Mouse (Mus musculus): ENCODE data around the gene Slc15a3. TPM values are rescaled to one million over a fixed set of nuclear protein-coding genes. Genes with fewer than 3 reads are reported as not detected.

Gene Slc15a3
- total and polyA plus RNA-seq, 2 experiments from 2014 or later = 0.59 to 2.7 TPM

DNA sequence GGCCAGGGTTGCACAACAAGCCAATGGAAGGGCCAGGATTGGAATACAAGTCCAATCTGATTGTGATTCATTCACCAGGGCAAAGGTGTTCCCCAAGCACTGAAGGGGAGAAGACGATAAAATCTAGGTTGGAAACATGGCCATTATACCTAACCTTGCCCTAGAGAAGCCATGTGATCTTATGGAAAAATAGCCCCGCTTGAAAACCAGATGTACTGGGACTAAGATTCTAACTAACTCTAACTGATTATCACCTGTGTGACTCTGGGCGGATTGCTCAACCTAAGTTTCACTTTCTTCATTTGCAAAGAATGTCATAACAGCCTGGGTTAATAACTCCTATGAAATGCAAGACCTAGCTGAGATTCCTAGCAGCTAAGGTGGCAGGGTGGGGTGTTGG, 15.9 kb downstream of the Slc15a3 start:
- Histone ChIP-seq H3K9ac (replicated peaks; ENCODE audit: low read depth, low read length) (no peak overlapping the region), H3K27ac (ENCODE audit: low read depth) (no peak overlapping the region), H3K27me3 (ENCODE audit: control insufficient read depth, insufficient read depth, low read length) (no peaks in the 10 kb centered on the region), H3K4me1 (ENCODE audit: control insufficient read depth, insufficient read depth) (no peaks in the 10 kb centered on the region), H3K4me3 (ENCODE audit: low read depth, low read length) (no peak overlapping the region), H3K36me3 (replicated peaks; ENCODE audit: control insufficient read depth, insufficient read depth, low read length) (peaks cover 40% of the 10 kb centered on the region), H3K9me3 (replicated peaks; ENCODE audit: control insufficient read depth, low read length) (no peaks in the 10 kb centered on the region), H3K4me2 (ENCODE audit: low read depth, low read length) (no peak overlapping the region)
- DNase-seq (ENCODE audit: low spot score) (no peak), ATAC-seq (ENCODE audit: insufficient read depth, low read depth) (no peak)
- TF ChIP-seq EP300 (IDR thresholded peaks at IDR 0.05; ENCODE audit: low read depth) = no peak
- TF ChIP-seq CTCF (IDR thresholded peaks at IDR 0.05; ENCODE audit: low read depth) = no peak
- WGBS = 81% methylated on average over 3 of the region's 3 CpGs

DNA sequence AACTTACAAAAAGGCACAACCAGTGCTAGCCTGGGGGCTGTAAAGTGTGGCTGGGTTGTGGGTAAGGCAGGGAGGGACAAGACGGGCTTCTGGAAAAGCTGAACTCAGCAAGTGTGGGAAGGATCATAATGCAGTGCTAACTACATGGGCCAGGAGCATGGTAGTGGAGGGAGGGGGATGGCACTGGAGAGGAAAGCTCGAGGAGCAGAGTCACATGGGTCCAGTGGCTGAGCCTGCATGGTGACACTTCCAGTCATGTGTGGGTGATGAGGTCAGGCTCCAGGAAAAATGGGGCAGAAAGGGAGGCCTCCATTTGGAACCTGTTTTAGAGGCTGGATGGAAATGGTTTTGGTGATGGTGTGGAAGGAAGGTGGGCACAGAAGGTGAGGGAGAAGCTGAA, 17.0 kb downstream of the Slc15a3 start:
- ATAC-seq (ENCODE audit: insufficient read depth, low read depth) = no peak
- TF ChIP-seq EP300 (IDR thresholded peaks at IDR 0.05; ENCODE audit: low read depth) (no peak), CTCF (IDR thresholded peaks at IDR 0.05; ENCODE audit: low read depth) (no peak)
- Histone ChIP-seq H3K9me3 (replicated peaks; ENCODE audit: control insufficient read depth, low read length) (no peaks in the 10 kb centered on the region), H3K4me2 (ENCODE audit: low read depth, low read length) (no peak overlapping the region), H3K4me1 (ENCODE audit: control insufficient read depth, insufficient read depth) (no peaks in the 10 kb centered on the region), H3K27ac (ENCODE audit: low read depth) (no peak overlapping the region), H3K4me3 (ENCODE audit: low read depth, low read length) (no peak overlapping the region), H3K27me3 (ENCODE audit: control insufficient read depth, insufficient read depth, low read length) (no peaks in the 10 kb centered on the region), H3K9ac (replicated peaks; ENCODE audit: low read depth, low read length) (no peak overlapping the region), H3K36me3 (replicated peaks; ENCODE audit: control insufficient read depth, insufficient read depth, low read length) (peaks cover 51% of the 10 kb centered on the region)
- 49% methylated on average over 2 of the region's 2 CpGs for WGBS
- no peak for DNase-seq (ENCODE audit: low spot score)

DNA sequence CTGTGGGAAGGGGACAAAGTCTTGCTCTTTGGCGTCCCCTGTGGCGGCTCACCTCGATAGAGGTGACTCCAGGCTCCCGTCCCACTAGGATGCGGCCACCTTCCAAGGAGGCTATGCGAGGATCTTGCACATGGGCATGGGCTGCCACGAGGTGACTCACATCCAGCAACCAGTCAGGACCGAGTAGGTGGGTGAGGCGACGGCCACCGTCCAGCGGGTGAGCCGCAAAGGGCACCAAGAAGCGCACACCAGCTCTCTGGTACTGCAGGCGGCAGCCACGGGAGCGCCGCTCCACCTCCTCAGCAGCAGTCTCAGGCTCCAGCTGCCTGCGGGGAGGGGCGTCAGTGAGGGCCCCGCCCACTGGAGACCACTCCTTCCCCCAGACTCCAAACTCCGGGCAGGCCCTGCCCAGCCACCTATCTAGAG, 20.6 kb downstream of the Slc15a3 start:
- Histone ChIP-seq H3K27ac (ENCODE audit: low read depth) (no peak overlapping the region), H3K36me3 (replicated peaks; ENCODE audit: control insufficient read depth, insufficient read depth, low read length) (peaks cover 85% of the 10 kb centered on the region), H3K9ac (replicated peaks; ENCODE audit: low read depth, low read length) (no peak overlapping the region), H3K4me1 (ENCODE audit: control insufficient read depth, insufficient read depth) (no peaks in the 10 kb centered on the region), H3K4me3 (ENCODE audit: low read depth, low read length) (no peak overlapping the region), H3K27me3 (ENCODE audit: control insufficient read depth, insufficient read depth, low read length) (no peaks in the 10 kb centered on the region), H3K4me2 (ENCODE audit: low read depth, low read length) (no peak overlapping the region), H3K9me3 (replicated peaks; ENCODE audit: control insufficient read depth, low read length) (no peaks in the 10 kb centered on the region)
- DNase-seq (ENCODE audit: low spot score) = no peak
- 59% methylated on average over 21 of the region's 22 CpGs for WGBS
- ATAC-seq (ENCODE audit: insufficient read depth, low read depth) = no peak
- TF ChIP-seq EP300 (IDR thresholded peaks at IDR 0.05; ENCODE audit: low read depth) (no peak), CTCF (IDR thresholded peaks at IDR 0.05; ENCODE audit: low read depth) (no peak)

DNA sequence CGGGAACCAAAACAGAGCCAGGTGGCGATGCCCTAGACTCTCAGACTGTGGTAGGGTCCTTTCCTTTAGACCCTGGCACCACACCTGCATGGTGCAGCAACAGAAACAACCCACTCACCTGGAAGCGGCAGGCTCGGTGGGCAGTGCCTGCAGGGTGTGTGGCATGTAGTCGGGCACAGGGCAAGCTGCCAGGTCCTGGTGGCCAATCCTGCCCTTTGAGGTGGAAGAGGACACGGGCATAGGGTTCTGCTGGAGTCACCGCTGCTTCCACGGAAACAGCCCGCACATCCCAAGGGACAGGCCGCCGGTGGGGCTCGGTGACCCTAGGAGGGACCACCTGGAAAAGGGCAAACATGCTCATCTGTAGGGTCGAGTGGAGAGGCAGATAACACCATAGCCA, 26.8 kb downstream of the Slc15a3 start:
- Histone ChIP-seq H3K4me1 (ENCODE audit: control insufficient read depth, insufficient read depth) (peaks cover 14% of the 10 kb centered on the region; the same call in 1 of the 2 replicates), H3K27ac (ENCODE audit: low read depth) (no peak overlapping the region), H3K4me2 (ENCODE audit: low read depth, low read length) (no peak overlapping the region), H3K9me3 (replicated peaks; ENCODE audit: control insufficient read depth, low read length) (no peaks in the 10 kb centered on the region), H3K27me3 (ENCODE audit: control insufficient read depth, insufficient read depth, low read length) (no peaks in the 10 kb centered on the region), H3K36me3 (replicated peaks; ENCODE audit: control insufficient read depth, insufficient read depth, low read length) (peaks cover 56% of the 10 kb centered on the region), H3K9ac (replicated peaks; ENCODE audit: low read depth, low read length) (no peak overlapping the region), H3K4me3 (ENCODE audit: low read depth, low read length) (no peak overlapping the region)
- WGBS = 90% methylated on average over 13 of the region's 13 CpGs
- ATAC-seq (ENCODE audit: insufficient read depth, low read depth) (no peak), DNase-seq (ENCODE audit: low spot score) (no peak)
- no peak for TF ChIP-seq EP300 (IDR thresholded peaks at IDR 0.05; ENCODE audit: low read depth)
- no peak for TF ChIP-seq CTCF (IDR thresholded peaks at IDR 0.05; ENCODE audit: low read depth)

DNA sequence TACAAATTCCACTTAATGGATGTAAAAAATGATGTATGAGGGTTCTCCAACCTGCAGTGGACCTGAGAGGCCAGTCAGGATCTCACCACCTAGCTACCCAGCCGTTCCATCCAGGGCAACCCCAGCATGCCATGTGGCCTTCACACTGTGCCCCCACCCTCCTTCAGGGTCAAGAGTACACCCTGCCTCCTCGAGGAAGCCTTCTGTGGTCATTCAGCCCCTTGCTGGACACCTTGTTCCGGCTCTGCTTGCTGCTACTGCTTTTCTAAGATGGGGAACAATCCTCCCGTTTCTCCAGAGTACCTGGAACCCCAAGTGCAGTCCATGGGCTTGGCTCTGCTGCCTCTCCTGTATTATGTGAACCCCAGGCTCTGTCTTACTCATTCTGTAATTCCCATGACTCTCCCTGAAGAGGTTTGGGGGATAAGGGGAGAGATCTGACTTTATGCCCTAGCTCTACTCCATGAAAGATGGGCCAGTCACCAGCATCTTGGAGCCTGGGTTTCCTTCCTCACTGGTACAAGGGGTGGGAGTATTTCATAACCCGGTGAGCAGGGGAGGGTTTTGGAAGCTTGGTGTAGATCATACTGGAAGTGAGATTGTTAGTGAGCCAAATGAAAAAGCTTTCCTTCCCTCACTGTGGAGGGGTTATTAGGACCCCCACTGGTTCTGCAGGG, 28.6 kb downstream of the Slc15a3 start:
- Histone ChIP-seq H3K9me3 (replicated peaks; ENCODE audit: control insufficient read depth, low read length) (no peaks in the 10 kb centered on the region), H3K36me3 (replicated peaks; ENCODE audit: control insufficient read depth, insufficient read depth, low read length) (peaks cover 57% of the 10 kb centered on the region), H3K27me3 (ENCODE audit: control insufficient read depth, insufficient read depth, low read length) (no peaks in the 10 kb centered on the region), H3K9ac (replicated peaks; ENCODE audit: low read depth, low read length) (peak overlapping the region; percentile 67; the same call in 1 of the 2 replicates), H3K4me2 (ENCODE audit: low read depth, low read length) (peak overlapping the region; percentile 84), H3K27ac (ENCODE audit: low read depth) (no peak overlapping the region), H3K4me1 (ENCODE audit: control insufficient read depth, insufficient read depth) (peaks cover 14% of the 10 kb centered on the region; the same call in 1 of the 2 replicates), H3K4me3 (ENCODE audit: low read depth, low read length) (peak overlapping the region; percentile 70)
- DNase-seq (ENCODE audit: low spot score) (no peak), ATAC-seq (ENCODE audit: insufficient read depth, low read depth) (no peak)
- WGBS = 42% methylated on average over 5 of the region's 5 CpGs
- TF ChIP-seq CTCF (IDR thresholded peaks at IDR 0.05; ENCODE audit: low read depth) (no peak), EP300 (IDR thresholded peaks at IDR 0.05; ENCODE audit: low read depth) (no peak)
